Mouse (Mus musculus): ENCODE data around the gene Dclk3.

- no peak for TF ChIP-seq CTCF (IDR thresholded peaks at IDR 0.05)
- no peak for TF ChIP-seq POLR2A (IDR thresholded peaks at IDR 0.05; ENCODE audit: insufficient read depth, low read depth, low read length)
These were observed 19.0 kb downstream of the Dclk3 start for GRCm38 (mm10) chr9:111457936-111458310.
